Mouse (Mus musculus) kidney, postnatal 4 days (tissue): Measurements from ENCODE around the gene Acta2.

Source experiments
- DNase-seq, 2 experiments: peaks; one replicate each; pipeline ENCODE4 v3.0.0; 2021; ENCODE audit warnings: mixed read lengths in 2 of 2

Acta2 gene

DNA sequence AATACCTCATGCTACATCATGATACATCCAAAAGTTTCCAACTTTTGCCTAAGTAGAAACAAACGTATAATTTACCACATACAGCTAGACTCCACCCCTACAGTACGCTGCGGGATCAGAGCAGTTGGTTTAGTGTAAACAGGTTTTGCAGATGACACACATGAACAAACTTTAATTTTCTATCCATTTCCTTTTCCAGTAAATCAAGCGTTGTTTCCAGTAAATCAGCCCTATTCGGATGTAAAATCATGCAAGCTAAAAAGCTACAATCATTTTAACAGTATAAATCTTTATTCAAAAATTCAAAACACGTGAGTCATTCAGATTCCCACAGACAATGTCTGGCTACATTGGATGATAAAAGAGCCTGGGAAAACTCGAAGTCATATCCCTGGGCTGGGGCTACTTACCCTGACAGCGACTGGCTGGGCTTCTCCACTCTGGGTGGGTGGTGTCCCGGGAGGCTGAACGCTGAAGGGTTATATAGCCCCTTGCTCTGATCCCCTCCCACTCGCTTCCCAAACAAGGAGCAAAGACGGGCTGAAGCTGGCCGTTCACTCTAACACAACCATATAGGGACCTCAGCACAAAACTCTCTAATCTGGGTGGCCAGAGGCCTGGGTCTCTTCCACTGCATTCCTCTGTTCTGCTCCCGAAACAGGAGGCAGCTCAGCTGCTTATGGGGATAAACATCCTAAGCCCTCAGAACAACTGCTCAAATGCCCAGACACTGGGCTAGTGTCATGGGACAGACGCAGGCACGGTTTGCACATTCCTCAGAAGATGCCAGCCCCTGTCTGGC lies at the start of gene Acta2:
Gene Acta2, minus strand, starts transcription at position 711 of the 802 bp plus-strand sequence.
- peak; percentile 71 to 79 for DNase-seq

DNA sequence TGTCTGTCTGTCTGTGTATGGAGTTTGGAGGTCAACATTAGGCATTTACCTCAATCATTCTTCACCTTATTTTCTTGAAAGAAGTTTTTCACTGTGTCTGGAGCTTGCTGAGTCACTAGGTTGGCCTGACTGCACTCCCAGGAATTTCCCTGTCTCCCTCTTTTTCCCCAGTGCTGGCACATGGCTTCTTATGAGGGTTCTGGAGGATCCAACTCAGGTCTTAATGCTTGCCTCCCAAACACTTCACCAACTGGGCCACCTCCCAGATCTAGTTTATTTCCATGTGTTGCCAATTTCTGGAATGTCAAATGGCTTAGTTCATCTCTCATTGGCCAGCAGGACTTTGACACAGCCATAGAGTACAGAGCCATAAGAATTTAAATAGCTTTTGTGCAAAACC lies 49.5 kb upstream of the Acta2 start:
- no peak for DNase-seq

DNA sequence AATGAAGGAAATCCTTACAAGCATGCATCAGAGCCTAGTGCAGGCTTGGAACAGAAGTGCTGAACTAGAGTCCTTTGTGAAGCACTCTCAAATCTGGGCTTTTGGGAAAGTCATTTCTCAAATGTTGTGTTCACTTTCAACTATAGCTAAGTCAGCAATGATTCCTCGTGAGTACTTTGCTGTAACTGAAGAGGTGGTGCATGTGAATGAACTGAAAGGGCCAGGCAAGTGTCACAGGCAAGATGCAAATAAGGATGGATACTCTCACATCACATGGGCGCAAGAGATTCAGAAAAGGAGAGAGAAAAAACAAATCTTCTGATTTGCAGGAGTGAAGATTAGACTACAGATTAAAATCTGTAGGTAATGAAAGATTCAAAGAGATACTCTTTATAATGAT lies 45.0 kb upstream of the Acta2 start:
- DNase-seq, result no peak

DNA sequence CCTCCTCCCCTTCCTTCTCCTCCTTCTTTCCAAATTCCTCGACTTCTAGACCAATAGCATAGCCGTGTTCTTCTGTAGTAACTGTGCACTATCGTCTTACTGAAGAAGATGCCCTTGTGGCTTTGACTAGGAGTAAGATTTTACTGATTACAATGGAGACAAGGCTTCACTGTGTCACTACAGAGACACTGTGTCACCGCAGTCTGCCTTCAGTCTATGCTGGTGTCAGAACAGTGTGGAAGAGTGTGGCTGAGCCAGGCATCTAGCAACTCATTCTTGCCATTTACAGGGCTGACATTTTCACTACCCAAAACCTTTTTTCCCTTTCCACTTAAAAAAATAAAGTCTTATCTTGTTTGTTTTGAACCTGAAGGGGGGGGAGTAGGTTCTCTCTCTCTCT lies 43.8 kb upstream of the Acta2 start:
- no peak for DNase-seq

DNA sequence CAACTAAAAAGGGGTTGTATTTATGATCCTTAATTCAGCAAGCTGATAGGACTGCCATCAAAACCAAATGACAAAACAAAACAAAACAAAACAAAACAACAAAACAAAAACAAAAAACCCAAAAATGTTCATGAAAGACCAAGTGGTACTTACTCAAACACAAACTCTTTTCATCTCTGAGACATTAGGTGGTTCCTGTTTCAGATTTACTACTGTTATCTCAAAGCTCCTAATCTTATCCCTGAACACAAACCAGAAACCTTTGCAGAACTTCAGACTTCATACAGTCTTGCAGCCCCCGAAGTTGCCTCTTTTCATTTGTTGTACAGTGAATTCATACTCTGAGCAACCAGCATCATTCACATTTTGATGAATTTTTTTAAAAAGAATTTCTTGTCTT lies 43.1 kb upstream of the Acta2 start:
- no peak for DNase-seq

DNA sequence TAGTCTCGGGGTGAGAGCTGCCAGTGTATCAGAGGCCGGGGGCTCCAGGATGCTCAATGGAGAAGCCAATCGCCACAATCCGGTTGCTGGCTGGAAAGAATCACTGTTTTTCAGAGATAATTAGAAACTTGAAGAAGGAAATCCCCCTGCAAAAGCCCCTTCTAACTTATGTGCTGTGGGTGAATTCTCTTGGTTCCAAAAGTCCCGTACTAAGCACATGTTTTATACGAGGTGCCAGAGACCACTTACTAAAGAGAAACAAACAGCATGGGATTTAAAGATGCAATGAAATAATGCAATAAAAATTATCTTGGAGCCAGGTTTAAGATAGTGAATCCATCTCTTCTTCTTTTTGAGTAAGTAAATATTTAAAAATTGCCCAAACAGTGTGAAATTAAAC lies 40.1 kb upstream of the Acta2 start:
- DNase-seq, result no peak

DNA sequence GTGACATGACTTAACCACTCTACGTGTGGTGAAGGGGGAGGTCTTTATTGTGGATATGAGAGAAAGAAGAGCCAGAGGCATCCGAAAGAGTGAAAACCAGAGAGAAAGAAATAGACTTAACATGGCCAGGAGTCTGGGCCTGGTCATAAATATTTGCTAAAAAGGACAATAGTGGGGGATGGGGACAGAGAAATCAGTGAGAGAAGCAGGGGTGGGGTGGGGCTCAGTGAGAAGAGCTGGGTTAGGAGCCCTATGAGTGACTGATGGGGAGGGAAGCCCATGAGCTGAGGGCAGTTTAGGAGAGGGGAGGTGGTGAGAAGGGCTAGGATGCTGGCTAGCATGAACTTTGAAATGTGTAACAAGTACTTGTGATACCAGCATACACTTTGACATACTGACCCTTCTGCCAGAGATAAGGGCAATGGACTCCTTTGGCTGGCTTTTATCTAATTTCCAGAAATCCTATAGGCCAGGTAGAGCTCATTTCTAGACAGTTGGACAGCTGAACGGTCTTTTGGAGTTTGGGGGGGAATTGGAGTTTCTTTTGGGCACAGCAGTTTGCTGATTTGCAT lies 38.1 kb upstream of the Acta2 start:
- DNase-seq, result no peak

DNA sequence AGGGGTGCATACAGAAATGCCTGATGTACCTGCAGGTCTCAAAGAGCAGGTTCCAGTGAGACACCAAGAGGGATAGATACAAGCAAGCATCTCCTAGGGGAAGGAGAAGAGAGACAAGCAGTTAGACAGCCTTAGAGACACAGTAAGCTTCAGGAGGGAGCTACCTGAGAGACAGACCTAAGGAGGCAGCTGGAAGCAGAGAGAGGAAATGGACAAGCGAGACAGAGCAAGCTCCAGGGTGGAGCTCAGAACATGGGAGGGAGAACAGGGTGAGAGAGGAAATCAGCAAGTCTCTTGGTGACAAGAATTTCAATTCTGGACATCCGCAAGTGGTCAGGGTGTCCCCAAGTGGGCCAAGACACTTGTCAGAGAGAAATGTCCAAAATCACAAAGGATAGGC lies 37.3 kb upstream of the Acta2 start:
- DNase-seq, result no peak

DNA sequence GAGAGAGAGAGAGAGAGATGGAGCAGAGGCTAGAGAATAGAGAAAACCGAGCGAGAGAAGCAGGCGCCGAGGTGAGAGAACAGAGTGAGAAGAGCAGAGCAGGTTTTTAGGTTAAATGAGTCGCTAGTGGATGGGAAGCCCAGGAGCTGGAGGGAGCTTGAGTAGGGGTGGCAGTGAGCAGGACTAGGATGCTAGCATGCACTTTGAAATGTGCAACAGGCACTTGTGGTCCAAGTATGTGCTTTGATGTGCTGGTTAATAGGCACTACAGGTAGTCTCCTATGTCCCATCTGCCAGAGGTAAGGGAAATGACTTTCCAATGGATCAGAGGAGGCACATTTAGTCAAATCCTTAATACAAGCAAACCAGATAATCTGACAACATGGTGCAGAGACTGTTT lies 36.6 kb upstream of the Acta2 start:
- no peak for DNase-seq

DNA sequence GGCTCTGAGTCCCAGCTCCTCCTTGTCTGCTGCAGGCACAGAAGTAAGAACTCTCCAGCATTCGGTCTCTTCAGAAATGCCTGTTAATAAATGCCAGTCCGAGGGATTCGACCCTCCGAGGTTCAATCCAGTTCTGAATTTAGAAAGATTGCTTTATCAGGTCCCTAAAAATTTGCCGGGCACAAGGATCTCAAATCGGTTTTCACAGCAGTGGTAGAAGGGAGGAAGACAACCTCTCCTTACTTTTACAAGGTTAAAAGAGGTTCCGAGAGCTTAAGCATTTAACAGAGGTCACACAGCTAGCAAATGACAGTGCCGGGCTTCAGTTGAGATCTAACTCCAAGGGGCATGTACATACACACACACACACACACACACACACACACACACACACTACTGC lies 36.0 kb upstream of the Acta2 start:
- peak in 1 of 2 experiments; percentile 19 for DNase-seq

DNA sequence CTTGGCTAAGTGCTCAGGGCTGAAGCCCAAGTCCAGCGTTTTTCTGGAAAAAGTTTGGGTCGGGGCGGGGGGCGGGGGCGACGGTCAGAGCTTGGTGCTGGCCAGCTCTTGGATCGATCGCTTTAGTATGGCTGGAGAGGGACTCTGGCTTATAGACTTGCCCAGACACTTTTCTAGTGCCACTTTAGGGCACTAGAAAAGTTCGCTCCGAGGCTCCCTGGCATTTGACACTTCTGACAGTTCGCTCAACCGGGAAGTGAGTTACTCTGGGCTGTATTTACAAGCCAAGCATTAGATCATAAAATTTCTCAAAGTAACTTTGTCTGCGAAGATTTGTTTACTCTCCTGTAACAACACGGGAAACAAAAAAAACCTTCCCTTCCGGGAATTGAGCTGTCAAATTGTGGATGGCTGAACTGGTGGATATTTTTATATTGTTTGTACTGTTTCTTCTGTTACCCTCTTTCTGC lies 35.5 kb upstream of the Acta2 start:
- DNase-seq, result peak in 1 of 2 experiments; percentile 25

DNA sequence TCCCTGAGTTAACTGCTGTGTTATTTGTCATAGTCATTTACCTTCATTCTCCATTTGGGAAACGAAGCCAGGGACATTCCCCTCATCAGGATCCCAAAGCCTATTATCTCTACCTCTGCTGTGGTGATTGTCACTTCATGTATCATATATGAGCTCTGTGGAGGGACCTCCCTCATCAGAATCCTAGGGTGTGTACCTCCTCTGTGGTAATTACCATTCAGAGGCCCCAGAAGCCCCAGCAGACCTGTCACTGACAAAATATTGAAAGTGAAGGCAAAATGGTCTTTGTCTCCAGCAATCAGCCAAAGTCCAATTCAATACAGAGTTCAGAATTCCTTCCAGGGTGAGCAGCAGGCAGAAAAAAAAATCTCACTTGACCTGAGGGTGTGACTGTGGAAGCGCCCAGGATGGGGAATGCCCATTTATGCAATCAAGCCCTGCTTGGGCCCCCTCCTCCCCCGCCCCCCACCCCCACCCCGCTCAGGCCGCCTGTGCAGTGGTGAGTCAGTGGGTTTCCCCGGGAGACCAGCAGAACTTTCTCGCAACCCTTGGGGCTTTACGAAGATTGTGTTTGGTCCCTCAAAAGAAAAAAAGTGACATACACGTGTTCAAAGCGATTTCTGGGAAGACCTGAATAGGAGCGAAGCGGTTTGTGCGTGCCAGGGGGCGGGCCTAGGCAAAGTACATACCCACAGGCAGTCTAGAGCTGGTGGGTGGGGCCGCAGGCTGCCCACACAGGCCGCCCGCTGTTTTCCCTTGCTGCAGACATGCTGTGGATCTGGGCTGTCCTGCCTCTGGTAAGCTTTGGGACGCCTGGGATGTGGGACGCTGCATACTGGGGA lies 34.8 kb upstream of the Acta2 start, which contains the start of gene Fas:
Gene Fas, plus strand, starts transcription at position 719 of the 842 bp plus-strand sequence.
- peak; percentile 77 to 87 for DNase-seq

DNA sequence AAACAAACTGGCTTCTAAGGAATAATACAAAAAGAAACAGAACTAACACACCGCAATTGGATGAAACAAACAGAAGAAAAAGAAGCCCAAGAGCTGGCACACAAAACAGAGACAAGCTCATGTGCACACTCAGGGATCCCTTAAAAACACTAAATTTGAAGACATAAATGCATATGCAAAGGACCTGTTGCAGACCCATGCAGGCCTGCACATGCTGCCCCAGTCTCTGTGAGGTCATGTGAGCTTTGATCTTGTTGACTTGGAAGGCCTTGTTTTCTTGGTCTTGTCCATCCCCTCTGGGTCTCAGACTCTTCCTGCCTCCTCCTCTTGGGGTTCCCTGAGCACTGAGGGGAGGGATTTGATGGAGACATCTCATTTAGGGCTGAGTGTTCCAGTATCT lies 33.3 kb upstream of the Acta2 start:
- DNase-seq, result no peak

DNA sequence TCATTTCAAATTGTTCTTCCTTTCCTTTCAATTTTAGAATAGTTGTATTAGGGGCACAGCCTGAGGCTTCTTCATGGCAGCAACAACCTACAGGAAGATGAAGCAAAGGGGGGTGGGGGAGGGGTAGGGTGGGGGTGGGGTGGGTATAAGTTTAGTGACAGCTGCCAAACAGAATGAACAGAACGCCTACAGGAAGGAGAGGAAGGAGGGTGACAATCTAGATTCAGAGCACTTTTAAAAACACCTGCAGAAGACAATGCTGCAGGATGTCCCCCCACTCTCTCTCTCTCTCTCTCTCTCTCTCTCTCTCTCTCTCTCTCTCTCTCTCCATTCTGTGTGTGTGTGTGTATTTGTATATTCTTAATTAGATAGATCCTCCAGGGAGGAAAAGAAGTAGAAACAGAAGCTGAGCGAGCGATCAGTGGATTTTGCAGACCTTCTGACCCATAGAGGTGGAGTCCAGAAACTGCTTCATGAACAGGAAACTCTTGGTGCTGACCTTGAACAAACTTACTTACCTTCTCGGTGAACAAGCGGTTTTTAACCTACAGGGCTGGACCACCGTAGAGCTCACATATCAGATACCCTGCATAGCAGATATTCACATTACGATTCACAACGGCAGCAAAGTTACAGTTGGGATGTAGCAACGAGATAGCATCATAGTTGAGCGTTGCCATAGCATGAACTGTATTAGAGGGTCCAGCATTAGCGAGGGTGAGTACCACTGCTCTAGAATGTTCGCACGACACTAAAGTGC lies 32.4 kb upstream of the Acta2 start:
- no peak for DNase-seq

DNA sequence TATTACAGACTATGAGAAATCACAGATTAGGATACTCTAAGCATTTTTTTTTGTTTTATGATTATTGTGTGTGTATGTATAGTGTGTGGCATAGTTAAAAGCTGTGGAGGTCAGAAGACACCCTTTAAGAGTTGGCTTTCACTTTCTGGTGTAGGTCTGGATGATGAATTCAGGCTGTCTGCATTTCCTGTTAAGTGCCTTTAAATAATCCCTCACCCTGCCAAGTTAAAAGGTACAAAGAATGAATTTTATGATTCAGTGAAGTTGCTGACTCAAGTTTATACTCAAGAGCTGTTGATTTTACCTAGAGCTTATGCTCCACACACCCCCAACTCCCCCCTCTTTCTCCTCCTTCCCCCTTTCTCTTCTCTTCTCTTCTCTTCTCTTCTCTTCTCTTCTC lies 31.8 kb upstream of the Acta2 start:
- no peak for DNase-seq

DNA sequence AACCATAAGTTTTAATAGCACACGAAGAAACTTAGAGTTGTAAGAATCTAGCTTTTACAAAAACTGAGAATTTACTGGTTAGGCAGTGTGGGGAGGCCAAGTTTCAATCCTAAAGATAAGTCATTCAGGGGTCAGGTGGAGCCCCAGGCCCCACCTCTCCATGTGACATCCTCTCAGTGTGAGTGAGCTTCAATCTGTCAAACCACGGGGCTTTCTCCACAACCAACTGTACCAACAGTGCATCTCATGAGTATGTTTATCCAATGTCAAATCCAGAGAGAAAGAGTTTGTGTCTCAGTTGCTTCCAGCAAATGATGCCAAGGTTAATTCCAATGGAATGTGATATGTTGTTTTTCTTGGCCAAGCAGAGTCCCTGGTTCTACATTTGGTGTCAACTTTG lies 29.4 kb upstream of the Acta2 start:
- DNase-seq, result no peak

DNA sequence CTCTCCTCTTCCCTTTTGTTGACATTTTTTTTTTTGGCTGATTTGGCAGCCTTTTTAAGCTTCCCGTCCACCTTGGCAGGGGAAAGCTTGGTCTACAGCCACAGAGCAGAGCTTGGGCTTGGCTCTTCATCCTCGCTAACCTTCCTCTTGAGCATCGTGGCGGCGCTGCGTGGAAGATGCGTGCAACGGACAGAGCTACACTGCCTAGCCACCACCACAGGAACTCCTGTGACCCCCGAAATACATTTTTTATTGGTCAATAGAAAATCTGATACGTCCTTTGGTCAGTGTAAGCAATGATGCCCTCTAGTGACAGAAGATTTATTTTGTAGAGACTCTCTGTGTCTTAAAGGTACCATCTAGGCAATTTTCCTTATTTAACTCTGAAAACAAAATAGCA lies 29.0 kb upstream of the Acta2 start:
- peak in 1 of 2 experiments; percentile 9 for DNase-seq

DNA sequence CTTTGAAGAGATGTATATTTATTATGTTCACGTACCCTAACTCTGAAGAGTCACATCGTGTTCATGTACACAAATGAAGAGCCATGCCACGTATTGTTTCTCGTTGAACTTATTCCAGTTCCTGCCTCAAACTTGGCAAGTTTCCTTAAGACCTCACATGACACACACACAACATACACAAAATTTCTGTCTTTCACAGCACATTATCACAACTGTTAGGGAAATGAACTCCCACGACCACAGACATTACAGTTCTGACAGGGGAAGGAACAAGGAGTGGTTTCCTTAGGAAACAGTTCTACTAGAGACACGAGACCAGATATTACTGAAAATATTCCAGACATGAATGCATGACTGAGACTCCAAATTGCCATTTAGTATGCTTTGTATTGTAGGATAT lies 28.2 kb upstream of the Acta2 start:
- DNase-seq, result no peak

DNA sequence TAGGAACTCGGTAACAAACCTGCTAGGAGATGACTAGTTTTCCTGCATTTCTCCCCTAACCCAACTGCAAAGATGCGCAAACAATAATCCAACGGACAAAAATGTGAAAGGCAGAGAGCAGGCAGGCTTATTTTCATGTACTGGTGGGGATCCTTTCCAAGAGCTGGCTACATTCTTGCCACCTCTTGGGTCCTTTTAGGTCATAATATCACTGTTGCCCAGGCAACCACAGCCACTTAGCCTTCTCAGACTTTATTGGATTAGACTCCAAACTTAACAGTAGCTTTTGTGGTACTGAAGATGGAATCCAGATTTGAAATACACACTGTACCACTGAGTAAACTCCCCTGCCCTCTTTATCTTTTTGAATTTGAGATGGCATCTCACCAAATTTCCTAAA lies 22.7 kb upstream of the Acta2 start:
- no peak for DNase-seq

DNA sequence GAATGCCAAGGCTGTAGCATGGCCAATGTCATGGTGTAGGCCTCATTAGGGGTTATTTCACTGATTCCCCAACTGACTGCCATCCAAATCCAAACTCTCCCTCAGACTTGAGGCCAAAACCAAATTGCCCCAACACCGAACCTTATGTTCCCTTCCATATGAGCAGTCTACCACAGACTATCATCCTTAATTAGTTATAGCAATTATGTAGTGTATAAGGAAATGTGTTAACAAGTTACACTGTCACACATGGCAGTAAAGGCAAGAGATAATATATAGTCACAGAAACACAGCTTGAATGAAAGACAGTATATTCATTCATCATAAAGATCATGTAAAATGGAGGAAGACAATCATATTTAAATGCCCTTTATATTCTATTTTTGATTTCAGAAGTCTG lies 17.7 kb upstream of the Acta2 start:
- no peak for DNase-seq

DNA sequence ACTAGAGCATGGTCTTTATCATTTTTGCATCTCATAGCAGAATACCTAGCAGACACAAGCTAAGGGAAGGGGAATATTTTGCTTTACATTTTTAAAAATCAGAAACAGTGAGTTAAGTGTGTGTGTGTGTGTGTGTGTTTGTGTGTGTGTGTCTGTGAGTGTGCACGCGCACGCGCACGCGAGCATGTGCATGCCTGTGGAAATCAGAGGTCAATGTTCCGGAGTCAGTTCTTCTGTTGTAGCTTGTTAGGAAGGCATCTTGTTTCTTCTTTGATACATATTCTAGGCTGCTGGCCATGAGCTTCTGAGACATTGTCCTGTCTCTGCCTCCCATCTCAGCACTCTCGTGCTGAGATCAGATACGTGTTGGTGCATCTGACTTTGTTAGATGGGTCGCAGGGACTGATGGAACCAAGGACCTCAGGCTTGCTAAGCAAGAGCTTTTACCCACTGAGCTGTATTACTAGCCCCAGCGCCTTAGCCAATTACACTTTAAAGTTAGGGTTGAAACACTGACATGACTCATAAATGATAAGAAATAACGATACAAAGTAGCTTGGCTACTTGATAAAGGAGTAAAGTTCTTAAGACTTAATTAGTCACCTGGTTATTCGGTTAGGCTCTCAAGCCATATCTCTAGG lies 15.6 kb upstream of the Acta2 start:
- DNase-seq, result no peak

DNA sequence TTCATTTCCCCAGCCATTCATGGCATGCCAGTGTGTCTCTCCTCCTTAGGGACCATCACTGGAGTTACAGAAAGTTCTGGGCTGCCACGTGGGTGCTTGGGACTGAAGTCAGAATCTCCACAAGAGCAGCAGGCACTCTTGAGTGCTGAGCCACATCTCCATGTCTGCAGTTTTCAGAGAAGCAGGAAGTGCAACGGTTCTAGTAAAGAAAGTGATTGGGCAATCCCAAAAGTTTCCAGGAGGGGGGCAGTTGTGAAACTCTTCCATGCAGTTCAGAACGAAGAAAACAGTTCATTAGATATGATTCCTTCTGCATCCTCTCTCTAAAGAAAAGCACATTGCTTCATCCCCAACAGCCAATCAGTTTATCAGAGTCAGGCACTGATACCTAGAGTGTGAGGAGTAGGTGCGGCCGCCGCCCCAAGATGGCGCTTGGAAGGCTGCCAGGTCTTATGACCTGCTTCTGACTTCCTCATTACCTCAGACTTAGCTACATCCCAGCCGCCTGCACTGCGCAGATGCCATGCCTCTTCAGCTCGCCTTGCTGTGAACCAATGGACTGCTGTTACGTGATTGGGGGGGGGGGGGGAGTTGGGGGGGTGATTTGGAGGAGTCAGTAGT lies 14.8 kb upstream of the Acta2 start:
- peak in 1 of 2 experiments; percentile 22 for DNase-seq
